Mouse (Mus musculus): ENCODE measurements around the gene Lypd6. TPM values are rescaled to one million over a fixed set of nuclear protein-coding genes. Genes with fewer than 3 reads are reported as not detected.

Gene Lypd6
- polyA plus RNA-seq, 1 experiment from 2014 or later, result 4.6 TPM

DNA sequence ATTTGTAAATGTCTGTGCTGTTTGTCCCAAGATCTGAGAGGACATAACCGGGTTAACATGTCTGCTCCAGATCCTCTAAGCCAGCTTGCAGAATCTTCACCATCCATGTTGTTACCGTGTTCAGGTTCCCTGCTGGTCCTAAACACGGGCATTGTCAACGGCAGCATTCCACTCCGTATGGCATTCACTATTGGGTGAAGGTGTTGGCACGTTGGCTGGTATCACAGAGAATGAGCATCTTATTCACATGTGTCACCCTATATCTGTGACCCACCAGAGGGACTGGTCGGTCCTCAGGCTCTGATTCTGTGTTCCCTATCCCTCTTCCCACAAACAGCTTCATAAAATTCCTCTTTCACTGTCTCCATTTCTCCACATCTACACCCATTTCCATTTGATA is 52.9 kb downstream of the Lypd6 start:
- Histone ChIP-seq H3K27me3 (ENCODE audit: low read depth, poor library complexity, severe bottlenecking) (no peaks in the 10 kb centered on the region), H3K27ac (no peak overlapping the region), H3K4me3 (no peak overlapping the region), H3K4me1 (no peaks in the 10 kb centered on the region), H3K9me3 (replicated peaks) (no peaks in the 10 kb centered on the region), H3K36me3 (no peaks in the 10 kb centered on the region)
- DNase-seq (ENCODE audit: low spot score), result no peak
- WGBS, result 94% methylated on average over 7 of the region's 7 CpGs

DNA sequence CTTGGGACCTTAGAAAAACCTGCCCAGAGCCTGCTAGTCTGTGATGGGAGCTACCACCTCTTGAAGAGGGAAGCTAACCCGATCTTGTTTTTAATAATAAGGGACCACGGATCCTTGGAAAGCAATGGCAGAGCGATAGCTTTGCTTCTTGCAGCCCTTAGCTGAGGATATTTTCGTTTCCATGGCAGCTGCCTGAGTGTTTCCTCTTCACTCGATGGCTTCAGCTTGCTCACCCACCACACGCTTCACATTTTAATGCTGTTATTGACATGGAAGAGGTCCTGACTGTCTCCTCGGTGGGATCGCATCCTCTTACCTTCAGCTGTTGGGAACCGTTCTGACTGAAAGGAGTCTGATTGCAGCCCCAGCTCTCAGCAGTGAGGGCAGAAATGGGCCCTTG is 54.6 kb downstream of the Lypd6 start:
- Histone ChIP-seq H3K36me3 (no peaks in the 10 kb centered on the region), H3K27ac (no peak overlapping the region), H3K4me3 (no peak overlapping the region), H3K9me3 (replicated peaks) (no peaks in the 10 kb centered on the region), H3K27me3 (ENCODE audit: low read depth, poor library complexity, severe bottlenecking) (no peaks in the 10 kb centered on the region), H3K4me1 (peaks cover 9% of the 10 kb centered on the region)
- DNase-seq (ENCODE audit: low spot score), result no peak
- 92% methylated on average over 9 of the region's 9 CpGs for WGBS

DNA sequence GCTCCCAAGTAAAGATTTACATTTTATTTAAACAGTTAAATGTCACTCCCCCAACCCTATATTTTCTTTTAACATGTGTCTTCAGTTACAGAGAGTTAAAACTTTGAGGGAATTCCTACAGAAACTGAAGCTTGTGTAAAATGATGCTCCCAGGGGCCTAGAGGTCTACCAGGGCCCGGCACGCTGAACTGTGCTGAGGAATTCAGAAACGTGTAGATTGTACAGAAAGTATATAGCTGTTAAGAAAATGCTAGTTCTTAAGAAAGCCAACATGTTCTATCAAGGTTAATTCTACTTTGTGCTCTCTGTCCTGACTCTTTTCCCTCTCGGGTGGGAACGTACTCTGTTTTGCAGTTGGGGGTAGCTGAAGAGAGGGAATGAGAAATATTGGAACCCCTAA is 57.1 kb downstream of the Lypd6 start:
- H3K4me1 ChIP-seq, result peaks cover 9% of the 10 kb centered on the region
- H3K27ac ChIP-seq, result no peak overlapping the region
- 82% methylated on average over 5 of the region's 5 CpGs for WGBS
- no peak for DNase-seq (ENCODE audit: low spot score)
- H3K4me3 ChIP-seq, result no peak overlapping the region
- no peaks in the 10 kb centered on the region for H3K27me3 ChIP-seq (ENCODE audit: low read depth, poor library complexity, severe bottlenecking)
- no peaks in the 10 kb centered on the region for H3K9me3 ChIP-seq (replicated peaks)
- H3K36me3 ChIP-seq, result no peaks in the 10 kb centered on the region

DNA sequence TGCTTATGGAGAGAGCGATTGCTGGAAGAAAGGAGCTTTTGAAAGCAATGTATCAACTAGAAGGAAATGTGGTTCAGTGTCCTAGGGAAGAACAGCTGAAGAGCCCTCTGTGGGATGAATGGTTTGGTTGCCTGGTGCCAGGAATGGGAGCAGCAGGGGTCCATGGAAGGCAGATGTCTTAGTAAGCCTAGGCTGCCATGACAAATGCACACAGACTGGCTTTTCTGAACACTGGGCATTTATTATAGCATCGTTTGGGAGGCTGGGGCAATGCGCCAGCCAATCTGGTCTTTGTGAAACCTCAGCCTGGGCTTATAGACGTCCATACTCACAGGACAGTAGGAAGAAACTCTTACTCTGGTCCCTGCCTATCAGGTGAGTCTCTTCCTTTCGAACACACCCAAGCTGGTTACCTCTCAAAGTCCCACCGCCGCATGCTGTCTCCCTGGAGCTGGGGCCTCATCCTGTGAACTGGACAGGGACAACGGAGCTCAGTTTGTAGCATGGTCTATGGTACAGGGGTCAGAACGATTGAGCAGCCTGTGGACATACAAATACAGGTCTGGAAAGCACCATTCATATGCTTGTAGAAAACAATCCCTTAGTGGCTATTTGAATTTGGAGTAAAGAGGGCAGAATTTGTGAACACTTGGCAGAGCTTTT is 61.4 kb downstream of the Lypd6 start:
- Histone ChIP-seq H3K4me3 (no peak overlapping the region), H3K9me3 (replicated peaks) (no peaks in the 10 kb centered on the region), H3K36me3 (no peaks in the 10 kb centered on the region), H3K27me3 (ENCODE audit: low read depth, poor library complexity, severe bottlenecking) (no peaks in the 10 kb centered on the region), H3K4me1 (peaks cover 9% of the 10 kb centered on the region), H3K27ac (no peak overlapping the region)
- 89% methylated on average over 9 of the region's 9 CpGs for WGBS
- no peak for DNase-seq (ENCODE audit: low spot score)

DNA sequence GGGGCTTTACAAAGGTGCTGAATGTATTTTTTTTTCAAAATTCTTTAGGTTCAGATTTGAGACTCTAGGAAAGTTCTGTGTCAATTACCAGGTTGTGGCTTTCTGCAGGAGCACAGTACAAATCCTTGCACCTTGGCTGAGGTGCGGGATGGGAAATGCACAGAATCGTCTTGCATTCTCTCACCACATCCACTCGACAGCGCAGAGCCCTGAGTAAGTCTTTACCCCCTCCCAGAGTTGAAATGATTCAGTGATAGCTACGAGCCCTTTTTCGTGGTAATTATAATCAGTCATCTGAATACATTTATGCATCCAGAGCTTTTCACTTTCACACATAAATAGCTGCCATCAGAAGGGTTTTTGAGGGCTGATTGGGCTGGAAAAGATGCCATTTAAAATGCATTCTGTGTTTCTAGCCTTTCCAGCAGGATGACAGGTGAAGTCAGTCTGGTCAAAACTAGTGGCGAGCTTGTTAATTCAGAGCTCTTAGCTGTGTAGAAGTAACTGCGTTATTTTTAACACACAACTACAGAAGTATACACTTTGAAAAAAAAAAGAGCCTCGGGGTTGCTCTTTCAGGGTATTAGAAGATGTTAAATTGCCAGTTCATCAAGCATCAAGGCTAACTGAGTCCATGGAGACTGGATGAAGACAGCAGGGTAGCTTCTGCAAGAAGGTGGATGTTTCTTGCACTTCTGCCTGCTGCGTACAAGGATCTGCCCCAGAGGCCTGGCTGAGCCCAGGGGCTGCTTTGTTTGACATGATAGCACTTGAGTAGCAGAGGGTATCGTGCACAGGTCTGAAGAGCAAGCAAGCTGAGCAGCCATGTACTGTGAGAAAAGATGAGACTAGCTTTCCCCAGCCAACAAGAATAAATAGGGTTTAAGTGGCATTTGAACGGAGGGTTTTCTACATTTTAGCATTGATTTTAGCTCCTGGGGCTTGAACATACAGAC is 62.4 kb downstream of the Lypd6 start:
- WGBS, result 88% methylated on average over 12 of the region's 12 CpGs
- Histone ChIP-seq H3K4me3 (no peak overlapping the region), H3K36me3 (no peaks in the 10 kb centered on the region), H3K27me3 (ENCODE audit: low read depth, poor library complexity, severe bottlenecking) (no peaks in the 10 kb centered on the region), H3K9me3 (replicated peaks) (no peaks in the 10 kb centered on the region), H3K27ac (no peak overlapping the region), H3K4me1 (peaks cover 9% of the 10 kb centered on the region)
- DNase-seq (ENCODE audit: low spot score), result no peak

DNA sequence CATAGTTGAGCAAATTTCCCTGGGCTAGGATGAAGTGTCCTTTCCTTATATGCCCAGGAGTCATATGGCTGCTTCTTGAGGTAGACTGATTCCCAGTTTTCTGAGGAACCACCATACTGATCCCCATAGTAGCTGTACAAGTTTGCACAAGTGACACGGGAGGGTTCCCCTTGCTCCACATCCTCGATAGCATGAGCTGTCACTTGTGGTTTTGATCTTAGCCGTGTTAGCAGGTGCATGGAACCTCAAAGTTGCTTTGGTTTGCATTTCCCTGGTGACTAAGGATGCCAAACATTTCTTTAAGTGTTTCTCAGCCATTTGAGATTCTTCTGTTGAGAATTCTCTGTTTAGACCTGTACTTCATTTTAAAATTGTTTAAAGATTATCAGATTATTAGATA is 64.4 kb downstream of the Lypd6 start:
- no peak overlapping the region for H3K27ac ChIP-seq
- H3K4me1 ChIP-seq, result no peaks in the 10 kb centered on the region
- H3K27me3 ChIP-seq (ENCODE audit: low read depth, poor library complexity, severe bottlenecking), result no peaks in the 10 kb centered on the region
- no peaks in the 10 kb centered on the region for H3K36me3 ChIP-seq
- no peak for DNase-seq (ENCODE audit: low spot score)
- 91% methylated on average over 3 of the region's 3 CpGs for WGBS
- no peak overlapping the region for H3K4me3 ChIP-seq
- H3K9me3 ChIP-seq (replicated peaks), result no peaks in the 10 kb centered on the region

DNA sequence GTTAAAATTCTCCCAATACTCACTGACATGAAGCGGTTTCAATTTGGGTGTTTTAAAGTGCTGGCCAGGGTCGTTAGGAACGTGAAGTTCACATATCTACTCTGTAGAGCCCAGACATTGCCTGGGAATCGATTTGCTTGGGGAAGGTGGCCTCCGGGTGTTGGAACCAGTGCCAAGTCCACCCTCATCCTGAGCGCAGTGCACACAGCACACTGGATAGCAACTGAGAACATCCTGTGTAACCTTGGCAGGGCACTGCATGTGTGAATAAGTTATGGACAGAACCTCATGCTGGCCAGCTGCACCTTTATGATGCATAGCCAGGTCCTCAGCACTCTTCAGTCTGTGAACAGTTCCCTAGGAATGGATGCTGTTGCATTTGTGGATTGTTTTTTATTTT is 77.4 kb downstream of the Lypd6 start:
- no peaks in the 10 kb centered on the region for H3K27me3 ChIP-seq (ENCODE audit: low read depth, poor library complexity, severe bottlenecking)
- no peak overlapping the region for H3K4me3 ChIP-seq
- H3K36me3 ChIP-seq, result no peaks in the 10 kb centered on the region
- 82% methylated on average over 6 of the region's 6 CpGs for WGBS
- no peak overlapping the region for H3K27ac ChIP-seq
- DNase-seq (ENCODE audit: low spot score), result no peak
- H3K4me1 ChIP-seq, result peaks cover 8% of the 10 kb centered on the region; the same call in 1 of the 2 replicates
- H3K9me3 ChIP-seq (replicated peaks), result no peaks in the 10 kb centered on the region

DNA sequence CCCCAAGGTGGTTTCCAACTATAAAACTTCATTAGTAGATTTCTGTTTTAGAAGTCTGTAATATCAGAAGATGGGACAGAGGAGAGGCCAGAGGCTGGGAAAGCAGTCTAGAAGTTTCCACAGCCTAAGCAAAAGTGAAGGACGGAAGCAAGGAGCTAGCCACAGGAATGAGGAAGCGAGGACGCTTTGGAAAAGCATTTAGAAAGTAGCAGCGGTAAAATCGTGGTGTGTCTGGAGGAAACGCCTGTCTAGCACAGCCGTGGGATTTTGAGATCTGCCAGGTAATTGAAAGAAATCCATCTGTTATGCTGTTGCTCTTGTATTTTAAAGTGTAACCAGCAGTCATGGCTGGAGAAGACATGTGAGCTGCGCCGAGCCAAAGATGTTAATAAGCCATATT is 81.1 kb downstream of the Lypd6 start:
- 83% methylated on average over 9 of the region's 9 CpGs for WGBS
- Histone ChIP-seq H3K4me3 (no peak overlapping the region), H3K4me1 (peaks cover 17% of the 10 kb centered on the region; the same call in 1 of the 2 replicates), H3K9me3 (replicated peaks) (no peaks in the 10 kb centered on the region), H3K36me3 (no peaks in the 10 kb centered on the region), H3K27ac (no peak overlapping the region), H3K27me3 (ENCODE audit: low read depth, poor library complexity, severe bottlenecking) (no peaks in the 10 kb centered on the region)
- DNase-seq (ENCODE audit: low spot score), result no peak

DNA sequence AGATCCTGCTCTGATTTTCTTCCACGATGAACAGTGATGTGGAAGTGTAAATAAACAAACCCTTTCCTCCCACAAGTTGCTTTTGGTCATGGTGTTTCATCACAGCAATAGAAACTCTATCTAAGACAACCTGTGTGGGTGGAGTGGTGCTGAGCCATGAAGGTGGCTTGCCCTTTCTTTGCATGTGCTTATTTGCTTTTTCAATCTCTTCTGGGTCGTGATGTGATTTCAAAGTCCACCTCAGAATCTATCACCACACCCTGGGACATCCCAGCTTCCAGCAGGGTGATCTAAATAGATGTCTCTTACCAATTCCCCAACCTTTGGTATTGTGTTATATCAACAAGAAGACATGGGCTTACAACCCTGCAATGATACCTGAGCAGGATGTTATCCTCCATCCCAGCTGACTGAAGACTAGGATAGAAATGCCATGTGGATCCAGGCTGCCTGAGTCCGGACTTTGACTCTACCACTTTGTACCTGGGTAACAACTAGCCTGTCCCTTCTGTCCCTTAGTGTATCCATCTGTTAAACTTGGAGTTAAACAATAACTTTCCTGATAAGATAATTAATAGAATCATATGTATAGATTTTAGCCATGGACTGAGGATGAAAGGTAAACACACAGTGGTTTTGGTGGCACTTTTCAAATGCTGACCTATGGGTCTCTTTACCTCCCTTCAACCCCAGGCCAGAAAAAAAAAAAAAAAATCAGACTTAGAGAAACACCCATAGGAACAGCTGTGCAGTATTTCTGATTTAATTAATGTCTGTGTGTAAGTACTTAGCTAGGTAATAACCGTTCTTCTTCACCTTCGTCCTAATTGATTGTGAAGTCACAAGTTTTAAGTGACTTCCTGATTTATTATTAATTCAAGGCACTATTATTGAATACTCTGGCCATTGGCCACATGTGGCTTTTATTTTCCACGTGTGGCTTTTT is 83.3 kb downstream of the Lypd6 start:
- Histone ChIP-seq H3K9me3 (replicated peaks) (no peaks in the 10 kb centered on the region), H3K27me3 (ENCODE audit: low read depth, poor library complexity, severe bottlenecking) (no peaks in the 10 kb centered on the region), H3K36me3 (no peaks in the 10 kb centered on the region), H3K4me3 (no peak overlapping the region), H3K27ac (no peak overlapping the region), H3K4me1 (peaks cover 17% of the 10 kb centered on the region; the same call in 1 of the 2 replicates)
- WGBS, result 78% methylated on average over 6 of the region's 6 CpGs
- no peak for DNase-seq (ENCODE audit: low spot score)

DNA sequence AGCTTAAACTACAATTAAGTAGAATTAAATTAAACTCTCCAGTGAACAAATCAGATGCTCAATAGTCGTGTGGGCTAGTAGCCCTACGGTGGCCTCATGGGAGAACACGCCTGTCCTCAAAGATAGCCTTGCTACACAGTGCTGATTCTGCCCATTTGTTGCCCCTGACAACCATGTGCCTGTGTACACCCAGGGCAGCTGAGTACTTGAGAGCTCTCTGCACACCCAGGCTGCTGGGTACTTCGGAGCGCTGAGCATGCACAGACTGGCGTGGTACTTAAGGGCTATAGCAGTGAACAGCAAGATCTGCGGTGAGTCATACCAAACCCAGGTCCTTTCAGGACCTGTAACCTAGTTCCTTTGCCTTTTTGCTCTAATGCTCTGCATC is 84.0 kb downstream of the Lypd6 start:
- Histone ChIP-seq H3K9me3 (replicated peaks) (no peaks in the 10 kb centered on the region), H3K4me1 (peaks cover 17% of the 10 kb centered on the region; the same call in 1 of the 2 replicates), H3K27ac (no peak overlapping the region), H3K36me3 (no peaks in the 10 kb centered on the region), H3K4me3 (no peak overlapping the region), H3K27me3 (ENCODE audit: low read depth, poor library complexity, severe bottlenecking) (no peaks in the 10 kb centered on the region)
- DNase-seq (ENCODE audit: low spot score), result no peak
- WGBS, result 82% methylated on average over 7 of the region's 7 CpGs

DNA sequence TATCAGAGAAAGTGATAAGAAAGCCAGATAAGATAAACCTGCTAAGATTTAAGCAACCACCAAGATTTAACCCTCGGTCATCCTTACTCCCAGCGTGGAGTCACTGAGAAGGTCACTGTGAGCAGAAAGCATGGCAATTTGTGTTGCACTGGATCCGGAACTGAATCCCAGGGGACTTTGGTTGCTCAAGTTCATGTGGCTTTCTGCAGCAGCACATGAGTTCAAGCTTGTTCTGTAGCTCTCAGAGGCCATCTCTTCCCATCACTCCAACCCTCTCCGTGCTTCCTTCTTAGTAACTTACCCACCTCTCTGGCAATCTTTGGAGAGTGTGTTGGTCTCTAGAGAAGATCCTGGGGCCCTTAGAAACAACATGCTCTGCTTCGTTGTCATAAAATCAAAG is 84.6 kb downstream of the Lypd6 start:
- no peak overlapping the region for H3K27ac ChIP-seq
- H3K27me3 ChIP-seq (ENCODE audit: low read depth, poor library complexity, severe bottlenecking), result no peaks in the 10 kb centered on the region
- DNase-seq (ENCODE audit: low spot score), result no peak
- H3K4me1 ChIP-seq, result peaks cover 17% of the 10 kb centered on the region; the same call in 1 of the 2 replicates
- WGBS, result 92% methylated on average over 5 of the region's 5 CpGs
- H3K9me3 ChIP-seq (replicated peaks), result no peaks in the 10 kb centered on the region
- no peaks in the 10 kb centered on the region for H3K36me3 ChIP-seq
- no peak overlapping the region for H3K4me3 ChIP-seq

DNA sequence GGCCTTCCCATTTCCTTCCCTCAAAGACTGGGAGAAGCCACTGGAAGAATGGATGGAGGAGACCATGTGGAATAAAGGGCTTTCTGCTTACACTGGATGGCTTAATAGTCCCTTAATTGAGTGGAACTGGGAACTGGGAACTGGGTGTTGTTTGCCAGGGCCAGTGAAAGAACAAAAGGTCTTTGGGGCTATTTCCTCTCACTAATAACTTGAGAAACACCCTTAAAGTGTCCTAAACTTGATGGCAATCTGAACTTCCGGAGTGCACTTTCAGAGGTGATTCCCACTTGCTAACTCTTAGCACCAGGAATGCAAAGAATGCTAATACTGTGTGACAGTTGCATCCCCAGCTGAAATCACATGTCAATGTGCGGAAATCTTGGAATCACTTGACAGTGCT is 85.2 kb downstream of the Lypd6 start:
- no peak overlapping the region for H3K27ac ChIP-seq
- H3K36me3 ChIP-seq, result no peaks in the 10 kb centered on the region
- WGBS, result 65% methylated on average over 2 of the region's 2 CpGs
- H3K27me3 ChIP-seq (ENCODE audit: low read depth, poor library complexity, severe bottlenecking), result no peaks in the 10 kb centered on the region
- no peak for DNase-seq (ENCODE audit: low spot score)
- H3K4me3 ChIP-seq, result no peak overlapping the region
- no peaks in the 10 kb centered on the region for H3K9me3 ChIP-seq (replicated peaks)
- H3K4me1 ChIP-seq, result peaks cover 17% of the 10 kb centered on the region; the same call in 1 of the 2 replicates

All from limb, embryonic 10.5 days (tissue).